Mouse (Mus musculus) MEL (cell line): ENCODE data around the gene Psmd9. TPM values are rescaled to one million over a fixed set of nuclear protein-coding genes. Genes with fewer than 3 reads are reported as not detected.

ENCODE experiments used
- DNase-seq: peaks from one replicate; pipeline ENCODE4 v3.0.0; 2011; ENCODE audit warnings: low read depth, low spot score
- H3K27ac ChIP-seq: 2 replicates; pipeline ENCODE4 v1.5.1; 2012; ENCODE audit warnings: low read depth, mild to moderate bottlenecking, control low read depth, low read length, moderate library complexity; ENCODE audit not compliant: control insufficient read depth
- H3K27me3 ChIP-seq, 2 experiments: fragments of 150-350 bp in 1 of 2; sonication (generic) in 1 of 2; 2 replicates each; pipeline ENCODE4 v1.6.1; 2012; ENCODE audit warnings: low read length in 2 of 2, mild to moderate bottlenecking in 2 of 2, improper control_type of control experiment in 1 of 2, moderate library complexity in 1 of 2; ENCODE audit not compliant: insufficient read depth in 2 of 2, control insufficient read depth in 1 of 2
- H3K36me3 ChIP-seq, 2 experiments: 2 replicates each; pipeline ENCODE4 v1.6.1; 2012 to 2014; ENCODE audit warnings: low read length in 2 of 2, improper control_type of control experiment in 1 of 2, inconsistent platforms in 1 of 2, mild to moderate bottlenecking in 1 of 2; ENCODE audit not compliant: insufficient read depth in 2 of 2, control insufficient read depth in 1 of 2
- H3K4me1 ChIP-seq, 2 experiments: fragments of 150-350 bp in 1 of 2; sonication (generic) in 1 of 2; 2 replicates each; pipeline ENCODE4 v1.6.1; 2012; ENCODE audit warnings: low read length in 2 of 2, improper control_type of control experiment in 1 of 2, mild to moderate bottlenecking in 1 of 2; ENCODE audit not compliant: insufficient read depth in 2 of 2, control insufficient read depth in 1 of 2
- H3K4me3 ChIP-seq, 2 experiments: fragments of 150-350 bp in 1 of 2; sonication (generic) in 1 of 2; 2 replicates each; pipeline ENCODE4 v1.5.1; 2012; ENCODE audit warnings: low read depth in 2 of 2, low read length in 2 of 2, mild to moderate bottlenecking in 2 of 2, moderate library complexity in 2 of 2, control low read depth in 1 of 2, improper control_type of control experiment in 1 of 2; ENCODE audit not compliant: control insufficient read depth in 1 of 2, insufficient read depth in 1 of 2
- H3K79me2 ChIP-seq: 2 replicates; pipeline ENCODE4 v1.6.1; 2012; ENCODE audit warnings: mild to moderate bottlenecking, low read length, moderate library complexity; ENCODE audit not compliant: control insufficient read depth, poor library complexity, insufficient read depth
- H3K9ac ChIP-seq: 2 replicates; pipeline ENCODE4 v1.6.1; 2012; ENCODE audit warnings: low read depth, mild to moderate bottlenecking, control low read depth, low read length, moderate library complexity; ENCODE audit not compliant: control insufficient read depth, poor library complexity, severe bottlenecking
- H3K9me3 ChIP-seq: fragments of 150-350 bp; sonication (generic); replicated peaks from 2 replicates; pipeline ENCODE4 v1.6.1; 2012; ENCODE audit warnings: mild to moderate bottlenecking, low read length, improper control_type of control experiment, moderate library complexity; ENCODE audit not compliant: insufficient read depth
- BHLHE40 ChIP-seq: IDR thresholded peaks from 2 replicates; pipeline ENCODE4 v1.6.1; 2012; ENCODE audit warnings: low read depth, mild to moderate bottlenecking, inconsistent platforms, low read length, improper control_type of control experiment, borderline replicate concordance
- CHD1 ChIP-seq: IDR thresholded peaks from 2 replicates; pipeline ENCODE4 v1.6.1; 2012; ENCODE audit warnings: low read depth, mild to moderate bottlenecking, inconsistent platforms, low read length, improper control_type of control experiment
- CHD2 ChIP-seq: IDR thresholded peaks from 2 replicates; pipeline ENCODE4 v1.6.1; 2011; ENCODE audit warnings: low read length, improper control_type of control experiment
- EP300 ChIP-seq, 2 experiments: IDR thresholded peaks; 2 replicates each; pipeline ENCODE4 v1.6.1; 2011; ENCODE audit warnings: improper control_type of control experiment in 2 of 2, low read length in 2 of 2, low read depth in 1 of 2, mild to moderate bottlenecking in 1 of 2
- ETS1 ChIP-seq: IDR thresholded peaks from 2 replicates; pipeline ENCODE4 v1.6.1; 2012; ENCODE audit warnings: low read depth, mild to moderate bottlenecking, inconsistent platforms, low read length, improper control_type of control experiment, moderate library complexity
- GABPA ChIP-seq: IDR thresholded peaks from 2 replicates; pipeline ENCODE4 v1.6.1; 2012; ENCODE audit warnings: low read depth, mild to moderate bottlenecking, inconsistent platforms, low read length, improper control_type of control experiment, moderate library complexity
- JUND ChIP-seq: IDR thresholded peaks from 2 replicates; pipeline ENCODE4 v1.6.1; 2011; ENCODE audit warnings: low read depth, mild to moderate bottlenecking, improper control_type of control experiment, low read length
- KAT2A ChIP-seq: conservative IDR thresholded peaks from 2 replicates; pipeline ENCODE4 v1.6.1; 2012; ENCODE audit warnings: low read depth, low read length, improper control_type of control experiment, inconsistent platforms
- MAFK ChIP-seq: IDR thresholded peaks from 2 replicates; pipeline ENCODE4 v1.6.1; 2011; ENCODE audit warnings: low read depth, mild to moderate bottlenecking, low read length, improper control_type of control experiment, borderline replicate concordance
- MAX ChIP-seq: IDR thresholded peaks from 2 replicates; pipeline ENCODE4 v1.6.1; 2011; ENCODE audit warnings: low read length, improper control_type of control experiment
- MEF2A ChIP-seq: IDR thresholded peaks from 2 replicates; pipeline ENCODE4 v1.6.1; 2014; ENCODE audit warnings: low read depth, mild to moderate bottlenecking, inconsistent platforms, low read length, improper control_type of control experiment; ENCODE audit not compliant: poor library complexity, insufficient replicate concordance, severe bottlenecking; ENCODE audit errors: extremely low read depth
- MXI1 ChIP-seq: IDR thresholded peaks from 2 replicates; pipeline ENCODE4 v1.6.1; 2011; ENCODE audit warnings: mild to moderate bottlenecking, low read depth, low read length, improper control_type of control experiment
- NELFE ChIP-seq: IDR thresholded peaks from 2 replicates; pipeline ENCODE4 v1.6.1; 2011; ENCODE audit warnings: low read depth, low read length, improper control_type of control experiment
- NRF1 ChIP-seq: IDR thresholded peaks from 2 replicates; pipeline ENCODE4 v1.6.1; 2014; ENCODE audit warnings: low read depth, mild to moderate bottlenecking, inconsistent platforms, low read length, improper control_type of control experiment, moderate library complexity; ENCODE audit not compliant: poor library complexity, insufficient read depth, severe bottlenecking
- POLR2AphosphoS5 ChIP-seq: IDR thresholded peaks from 2 replicates; pipeline ENCODE4 v1.6.1; 2012; ENCODE audit warnings: low read depth, borderline replicate concordance, mild to moderate bottlenecking, inconsistent platforms, low read length, moderate library complexity, mixed read lengths
- RAD21 ChIP-seq: IDR thresholded peaks from 2 replicates; pipeline ENCODE4 v1.6.1; 2011; ENCODE audit warnings: mild to moderate bottlenecking, low read depth, low read length, improper control_type of control experiment
- SMC3 ChIP-seq: IDR thresholded peaks from 2 replicates; pipeline ENCODE4 v1.6.1; 2011; ENCODE audit warnings: low read depth, low read length, improper control_type of control experiment
- TBP ChIP-seq: IDR thresholded peaks from 2 replicates; pipeline ENCODE4 v1.8.0; 2011; ENCODE audit warnings: low read depth, low read length, improper control_type of control experiment
- UBTF ChIP-seq: IDR thresholded peaks from 2 replicates; pipeline ENCODE4 v1.6.1; 2012; ENCODE audit warnings: low read depth, mild to moderate bottlenecking, inconsistent platforms, low read length, improper control_type of control experiment, moderate library complexity, borderline replicate concordance; ENCODE audit not compliant: insufficient read depth
- ZMIZ1 ChIP-seq: IDR thresholded peaks from 2 replicates; pipeline ENCODE4 v1.6.1; 2012; ENCODE audit warnings: low read depth, mild to moderate bottlenecking, inconsistent platforms, low read length, improper control_type of control experiment, moderate library complexity
- polyA plus RNA-seq, 2 experiments: library from polyadenylated mRNA; stranded (reverse) in 1 of 2; unstranded in 1 of 2; fragments of >175 nt in 1 of 2; fragments of >200 nt in 1 of 2; gene quantifications; 2 replicates each; pipeline versions ENCODE4 v1.2.1 to v1.2.4; 2012; ENCODE audit warnings: low replicate concordance in 2 of 2, low read depth in 1 of 2; ENCODE audit not compliant: insufficient read length in 2 of 2, insufficient read depth in 1 of 2, missing spikeins in 1 of 2
- total RNA-seq: library from RNA; depleted of rRNA; stranded (reverse); fragments of 300-350 nt; gene quantifications from 2 replicates; pipeline ENCODE4 v1.2.3, GENCODE M21; 2012

Psmd9 gene
- total and polyA plus RNA-seq, 3 experiments, result 32.0 to 54.6 TPM; not detected in 1

DNA sequence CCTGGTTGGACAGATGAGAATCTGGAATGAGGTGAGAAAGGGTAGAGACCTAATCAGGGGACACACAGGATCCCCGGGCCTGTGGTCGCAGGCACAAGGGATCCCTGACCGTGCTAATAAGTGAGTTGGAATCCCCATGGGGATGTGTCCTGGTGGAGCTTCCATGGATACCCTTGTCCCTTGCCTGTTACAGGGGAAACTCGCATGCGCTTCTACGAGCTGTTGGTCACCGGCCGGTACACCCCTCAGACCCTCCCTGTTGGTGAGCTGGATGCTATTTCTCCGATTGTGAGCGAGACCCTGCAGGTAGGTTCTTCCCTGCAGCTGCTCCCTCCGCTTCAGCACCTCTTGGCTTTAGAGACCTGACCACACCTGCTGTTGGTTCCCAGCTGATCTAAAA lies 22.9 kb upstream of the Psmd9 start:
- H3K9ac ChIP-seq, result no peak overlapping the region
- H3K36me3 ChIP-seq, result peaks cover 2 to 25% of the 10 kb centered on the region in 2 experiments; a peak in 3 of 4 replicates
- H3K27ac ChIP-seq, result no peak overlapping the region
- no peak for DNase-seq
- no peaks in the 10 kb centered on the region for H3K27me3 ChIP-seq
- no peak overlapping the region for H3K4me3 ChIP-seq
- H3K79me2 ChIP-seq, result peaks cover 79% of the 10 kb centered on the region
- H3K4me1 ChIP-seq, result peaks cover 0 to 21% of the 10 kb centered on the region in 2 experiments; a peak in 3 of 4 replicates
- TF ChIP-seq ZMIZ1 (no peak), EP300 (IDR thresholded peaks at IDR 0.05; ENCODE audit: low read depth in 1 of 2, low read length in 2 of 2) (no peak)
- TF ChIP-seq, all 39 proteins: peak for 0
- no peaks in the 10 kb centered on the region for H3K9me3 ChIP-seq

DNA sequence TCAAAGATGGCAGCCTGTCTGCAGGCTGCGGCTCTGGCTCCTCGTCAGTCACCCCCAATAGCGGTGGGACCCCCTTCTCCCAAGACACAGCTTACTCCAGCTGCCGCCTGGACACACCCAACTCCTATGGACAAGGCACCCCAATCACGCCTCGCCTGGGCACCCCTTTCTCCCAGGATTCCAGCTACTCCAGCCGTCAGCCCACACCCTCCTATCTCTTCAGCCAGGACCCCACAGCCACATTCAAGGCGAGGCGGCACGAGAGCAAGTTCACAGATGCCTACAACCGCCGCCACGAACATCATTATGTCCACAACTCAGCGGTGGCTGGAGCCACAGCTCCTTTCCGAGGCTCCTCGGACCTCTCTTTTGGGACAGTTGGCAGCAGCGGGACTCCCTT lies 21.6 kb upstream of the Psmd9 start:
- Histone ChIP-seq H3K27ac (no peak overlapping the region), H3K79me2 (peaks cover 70% of the 10 kb centered on the region), H3K9me3 (no peaks in the 10 kb centered on the region), H3K36me3 (peaks cover 2 to 26% of the 10 kb centered on the region in 2 experiments; a peak in 3 of 4 replicates), H3K27me3 (no peaks in the 10 kb centered on the region), H3K9ac (no peak overlapping the region), H3K4me1 (peaks cover 0 to 21% of the 10 kb centered on the region in 2 experiments; a peak in 3 of 4 replicates), H3K4me3 (no peak overlapping the region)
- no peak for DNase-seq
- no peak for TF ChIP-seq CHD2
- no peak for TF ChIP-seq BHLHE40
- TF ChIP-seq GABPA, result no peak
- no peak for TF ChIP-seq JUND
- TF ChIP-seq NRF1, result no peak
- no peak for TF ChIP-seq TBP
- TF ChIP-seq UBTF, result no peak
- no peak for TF ChIP-seq SMC3

DNA sequence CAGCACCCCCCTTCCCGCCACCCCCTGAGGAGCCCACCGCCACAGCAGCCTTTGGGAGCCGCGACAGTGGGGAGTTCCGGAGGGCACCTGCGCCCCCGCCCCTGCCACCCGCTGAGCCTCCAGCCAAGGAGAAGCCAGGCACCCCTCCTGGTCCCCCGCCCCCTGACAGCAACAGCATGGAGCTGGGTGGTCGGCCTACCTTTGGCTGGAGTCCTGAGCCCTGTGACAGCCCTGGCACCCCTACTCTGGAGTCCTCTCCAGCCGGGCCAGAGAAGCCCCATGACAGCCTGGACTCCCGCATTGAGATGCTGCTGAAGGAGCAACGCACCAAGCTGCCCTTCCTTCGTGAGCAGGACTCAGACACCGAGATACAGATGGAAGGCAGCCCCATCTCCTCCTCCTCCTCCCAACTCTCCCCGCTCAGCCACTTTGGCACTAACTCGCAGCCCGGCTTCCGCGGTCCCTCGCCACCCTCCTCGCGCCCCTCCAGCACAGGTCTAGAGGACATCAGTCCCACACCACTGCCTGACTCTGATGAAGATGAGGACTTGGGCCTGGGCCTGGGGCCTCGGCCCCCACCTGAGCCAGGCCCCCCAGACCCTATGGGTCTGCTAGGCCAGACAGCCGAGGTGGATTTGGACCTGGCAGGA lies 21.0 kb upstream of the Psmd9 start:
- H3K27ac ChIP-seq, result no peak overlapping the region
- no peaks in the 10 kb centered on the region for H3K27me3 ChIP-seq
- H3K36me3 ChIP-seq, result peaks cover 2 to 26% of the 10 kb centered on the region in 2 experiments; a peak in 3 of 4 replicates
- TF ChIP-seq MAX (no peak), EP300 (IDR thresholded peaks at IDR 0.05; ENCODE audit: low read depth in 1 of 2, low read length in 2 of 2) (no peak), ZMIZ1 (no peak), BHLHE40 (no peak), MXI1 (no peak), MAFK (no peak), NRF1 (no peak), RAD21 (no peak), KAT2A (no peak), POLR2AphosphoS5 (no peak), UBTF (no peak), MEF2A (no peak), ETS1 (no peak), CHD1 (no peak), TBP (no peak), NELFE (no peak)
- H3K9ac ChIP-seq, result no peak overlapping the region
- peaks cover 64% of the 10 kb centered on the region for H3K79me2 ChIP-seq
- H3K4me1 ChIP-seq, result peaks cover 0 to 21% of the 10 kb centered on the region in 2 experiments; a peak in 3 of 4 replicates
- H3K4me3 ChIP-seq, result no peak overlapping the region
- no peaks in the 10 kb centered on the region for H3K9me3 ChIP-seq
- DNase-seq, result no peak
